Mouse (Mus musculus): ENCODE data around the gene Olfr693. TPM values are rescaled to one million over a fixed set of nuclear protein-coding genes. Genes with fewer than 3 reads are reported as not detected.
"Not testable (repeated sequence)": the region's sequence is repeated elsewhere in the genome, so short reads cannot be mapped to it uniquely, and the experiment has no call there.

Olfr693 gene
- not detected for total RNA-seq (2022)

DNA sequence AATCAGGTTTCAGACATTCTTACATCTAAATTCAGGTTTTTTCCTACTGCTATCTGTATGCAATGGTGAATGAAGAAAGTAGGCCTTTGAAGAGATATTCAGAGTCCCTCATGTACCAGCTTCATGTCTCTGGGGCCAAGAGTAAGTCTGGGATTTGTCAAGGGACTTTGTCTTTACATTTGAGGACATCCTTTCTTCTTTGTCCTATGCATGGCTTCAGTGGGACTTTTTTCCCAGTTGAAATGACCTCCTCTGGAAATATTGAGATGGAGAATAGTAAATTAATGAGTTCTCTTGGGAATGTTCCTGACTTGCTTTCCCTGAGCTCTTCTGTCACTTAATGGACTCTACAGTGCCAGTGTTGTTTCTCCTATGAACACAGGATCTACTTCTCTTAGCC, at the start of gene Olfr693:
Gene Olfr693 (minus strand): TSS at position 101 of the 400 bp plus-strand sequence.
- no peak for DNase-seq (ENCODE audit: low spot score in 2 of 2)

DNA sequence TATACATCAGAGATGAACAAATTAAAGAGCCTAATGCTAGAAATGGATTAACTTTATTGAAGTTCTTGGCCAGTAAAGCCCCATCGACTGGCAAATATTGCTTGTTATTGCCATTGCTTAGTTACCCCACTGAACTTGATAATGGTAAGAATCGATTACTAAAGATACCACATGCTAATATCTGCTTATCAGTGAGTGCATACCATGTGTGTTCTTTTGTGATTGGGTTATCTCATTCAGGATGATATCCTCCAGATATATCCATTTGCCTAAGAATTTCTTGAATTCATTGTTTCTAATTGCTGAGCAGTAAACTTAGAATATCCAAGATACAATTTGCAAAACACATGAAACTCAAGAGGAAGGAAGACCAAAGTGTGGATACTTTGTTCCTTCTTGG, 45.3 kb upstream of the Olfr693 start:
- DNase-seq (ENCODE audit: low spot score in 2 of 2): not testable (repeated sequence)

DNA sequence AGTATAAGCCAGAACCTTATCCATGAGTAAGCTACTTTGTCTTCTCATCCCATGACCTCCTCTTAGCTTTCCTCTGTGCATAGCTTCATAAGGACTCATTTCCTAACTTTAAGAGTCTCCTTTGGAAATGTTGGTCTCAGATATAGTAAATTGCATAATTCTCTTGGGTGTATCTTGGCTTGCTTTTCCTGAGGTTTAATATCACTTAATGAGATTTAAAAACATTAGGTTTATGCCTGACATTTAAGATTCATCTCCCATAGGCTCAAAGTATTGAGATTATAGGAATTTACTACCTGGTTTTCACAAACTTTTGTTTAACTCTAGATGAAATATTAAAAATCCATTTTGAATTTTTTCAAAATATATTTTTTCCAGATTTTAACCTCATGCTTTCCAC, 35.9 kb upstream of the Olfr693 start, which contains the start of gene Olfr695:
Gene Olfr695 (minus strand): TSS at position 101 of the 400 bp plus-strand sequence.
- DNase-seq (ENCODE audit: low spot score in 2 of 2): no peak

DNA sequence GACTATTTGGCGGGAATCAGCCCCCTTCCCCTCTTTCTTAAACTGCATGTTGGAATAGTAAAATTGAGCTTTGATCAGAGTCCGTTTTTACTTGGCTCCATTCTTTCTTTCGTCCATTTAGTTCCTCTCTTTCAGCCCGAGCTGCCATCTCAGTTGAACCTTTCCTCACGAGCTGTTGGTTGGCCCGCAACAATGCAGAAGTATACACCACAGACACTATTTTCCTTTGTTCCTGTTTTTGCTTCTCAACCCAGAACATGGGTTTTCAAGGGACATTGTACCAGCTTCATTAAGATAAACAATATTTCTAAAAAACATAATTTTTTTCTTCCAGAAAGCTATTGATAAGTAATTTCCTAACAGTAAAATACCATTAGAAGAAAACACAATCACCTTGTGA, 31.1 kb upstream of the Olfr693 start:
- no peak for DNase-seq (ENCODE audit: low spot score in 2 of 2)

DNA sequence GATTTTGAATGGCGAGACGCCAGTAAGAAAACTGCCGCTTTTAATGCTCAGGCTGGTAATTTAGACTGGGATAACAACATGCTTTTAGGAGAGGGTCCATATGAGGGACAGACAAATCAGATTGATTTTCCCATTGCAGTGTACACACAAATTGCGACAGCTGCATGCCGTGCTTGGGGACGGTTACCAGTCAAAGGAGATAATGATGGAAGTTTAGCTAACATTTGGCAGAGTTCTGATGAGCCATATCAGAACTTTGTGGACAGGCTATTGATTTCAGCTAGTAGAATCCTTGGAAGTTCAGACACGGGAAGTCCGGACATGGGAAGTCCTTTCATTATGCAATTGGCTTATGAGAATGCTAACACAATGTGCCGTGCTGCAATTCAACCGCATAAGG, 27.3 kb upstream of the Olfr693 start:
- DNase-seq (ENCODE audit: low spot score in 2 of 2): not testable (repeated sequence)

DNA sequence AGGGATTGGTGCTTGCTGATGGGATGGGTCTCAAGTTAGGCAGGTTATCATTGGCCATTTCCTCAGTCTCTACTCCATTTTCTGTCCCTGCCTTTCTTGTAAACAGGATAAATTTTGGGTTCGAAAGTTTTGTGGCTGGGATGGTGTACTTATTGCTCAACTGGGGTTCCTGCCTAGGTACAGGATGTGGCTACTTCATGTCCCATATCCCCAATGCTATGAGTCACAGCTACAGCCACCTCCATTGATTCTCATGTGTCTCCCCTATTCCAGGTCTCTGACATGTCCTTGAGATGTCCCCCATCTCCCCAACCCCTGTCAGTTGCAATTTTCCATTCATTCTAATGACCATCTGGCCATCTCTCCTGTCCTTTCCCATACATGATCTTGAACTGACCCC, 16.5 kb upstream of the Olfr693 start:
- no peak for DNase-seq (ENCODE audit: low spot score in 2 of 2)

DNA sequence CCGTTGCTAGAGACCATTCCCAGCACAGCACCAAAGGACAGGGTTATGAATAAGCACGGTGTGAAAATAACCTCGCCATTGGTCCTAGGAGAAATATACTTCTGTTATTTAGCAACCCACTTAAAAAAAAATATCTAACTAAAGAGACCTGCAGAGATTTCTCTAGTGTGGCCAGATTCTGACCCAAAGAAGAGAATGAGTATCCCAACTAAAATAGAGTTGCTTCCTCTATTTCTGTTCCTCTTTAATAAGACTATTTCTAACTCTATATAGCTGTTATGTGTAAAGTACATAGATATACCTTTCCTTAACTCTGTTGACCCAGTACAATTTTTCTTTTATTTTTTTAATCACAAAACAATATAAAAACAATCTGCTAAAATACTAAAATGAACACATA, 12.6 kb upstream of the Olfr693 start:
- no peak for DNase-seq (ENCODE audit: low spot score in 2 of 2)

DNA sequence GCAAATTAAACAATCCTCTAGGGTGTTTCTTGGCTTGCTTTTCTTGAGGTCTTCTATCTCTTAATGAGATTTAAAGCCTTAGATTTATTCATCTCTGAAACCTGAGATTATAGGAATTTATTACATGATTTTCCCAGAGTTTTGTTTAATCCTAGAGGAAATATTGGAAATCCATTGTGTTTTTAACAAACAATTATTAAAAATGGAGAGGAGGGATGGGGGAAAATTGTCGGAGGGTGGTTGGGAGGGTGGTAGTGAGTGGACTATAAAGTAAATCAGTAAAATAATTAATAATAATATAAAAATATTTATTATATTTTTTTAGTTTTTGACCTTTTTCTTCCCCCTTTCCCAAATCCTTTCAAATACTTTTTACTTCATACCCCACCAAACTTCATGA, 11.3 kb upstream of the Olfr693 start, which contains the start of gene Olfr694:
Gene Olfr694 (minus strand): TSS at position 101 of the 400 bp plus-strand sequence.
- DNase-seq (ENCODE audit: low spot score in 2 of 2): no peak

DNA sequence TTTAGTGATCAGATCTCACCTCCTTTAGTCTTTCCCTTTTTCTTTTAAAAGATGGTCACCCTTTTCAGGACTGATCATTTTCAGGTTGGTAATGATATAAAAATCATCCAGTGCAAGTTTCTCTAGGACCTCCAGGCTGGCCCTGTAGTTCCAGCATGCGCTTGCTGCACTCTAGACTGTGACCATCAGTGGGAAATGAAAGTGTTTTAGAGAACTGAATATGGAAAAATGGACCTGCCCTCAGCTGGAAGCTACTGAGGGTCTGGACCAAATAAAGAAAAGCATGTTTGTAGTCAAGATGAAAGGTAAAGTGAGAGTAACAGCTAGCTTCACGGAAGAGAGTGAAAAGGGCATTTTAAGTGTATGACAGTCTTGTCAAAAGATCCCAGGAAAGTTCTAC, 5.0 kb upstream of the Olfr693 start:
- no peak for DNase-seq (ENCODE audit: low spot score in 2 of 2)

DNA sequence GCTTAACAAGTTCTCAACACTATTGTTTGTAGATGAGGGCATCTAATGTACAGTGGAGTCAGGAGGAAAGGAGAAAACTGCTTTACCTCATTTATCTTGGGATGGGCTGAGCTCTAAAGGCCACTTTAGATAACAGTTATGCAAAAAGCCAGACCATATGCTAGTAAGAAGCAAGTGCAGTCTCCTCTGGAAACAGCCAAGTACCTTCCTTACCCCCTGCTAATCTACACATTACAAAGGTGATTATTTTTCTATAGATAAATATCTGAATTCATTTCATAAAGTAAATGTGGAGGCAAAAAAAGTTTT, 28.1 kb downstream of the Olfr693 start:
- DNase-seq (ENCODE audit: low spot score in 2 of 2): no peak

DNA sequence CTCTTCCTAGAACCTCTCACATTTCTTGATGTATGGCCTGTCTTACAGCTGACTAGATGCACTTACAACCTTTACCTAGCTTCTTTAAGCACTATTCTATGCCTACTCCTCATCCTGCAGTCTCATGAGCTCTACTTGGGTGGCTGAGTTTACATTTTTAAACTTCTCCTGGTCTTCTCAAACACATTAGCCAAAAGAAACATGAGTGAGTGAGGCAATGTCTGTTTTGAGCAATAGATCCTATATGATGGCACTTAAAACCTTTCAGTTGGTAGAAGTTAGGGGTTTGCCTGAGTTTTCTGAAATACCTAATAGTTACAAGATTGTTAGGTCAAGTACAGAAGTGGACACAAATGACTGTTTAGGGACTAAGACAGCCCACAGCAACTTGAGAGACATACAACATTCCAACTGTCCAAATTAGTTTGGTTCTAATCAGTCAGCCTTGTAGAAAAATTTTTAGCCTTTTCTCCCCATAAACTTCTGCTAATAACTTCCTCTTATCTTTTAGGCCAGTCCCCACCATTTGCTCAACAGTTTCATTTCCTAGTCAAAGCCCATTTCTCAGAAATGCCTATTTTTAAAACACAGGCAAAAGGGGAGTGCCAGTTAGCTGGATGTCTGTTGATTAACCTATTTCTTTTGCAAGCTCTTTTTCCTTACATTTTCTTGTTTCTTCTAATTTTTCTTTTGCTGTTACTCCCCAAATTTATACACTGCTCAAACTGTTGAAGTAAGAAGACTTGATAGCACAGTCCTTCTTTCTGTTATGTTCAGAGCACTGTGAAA, 28.6 kb downstream of the Olfr693 start:
- no peak for DNase-seq (ENCODE audit: low spot score in 2 of 2)

DNA sequence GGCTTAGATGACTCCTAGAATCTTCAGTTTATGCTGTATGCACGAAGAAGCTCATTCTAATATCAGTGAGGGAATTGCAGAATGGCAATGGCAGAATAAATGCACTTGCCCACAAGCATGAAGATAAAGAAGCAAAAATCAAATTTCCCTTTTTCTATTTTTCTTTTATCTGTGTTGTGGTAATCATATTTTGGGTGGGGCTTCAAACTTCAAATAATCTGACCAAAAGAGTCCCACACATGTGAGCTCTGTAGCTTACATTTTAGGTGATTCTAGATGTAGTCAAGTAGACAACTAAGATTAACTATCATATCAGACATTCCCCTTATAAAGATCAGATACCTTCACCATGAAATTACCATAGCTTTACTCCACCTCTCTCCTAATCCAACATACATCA, 30.6 kb downstream of the Olfr693 start:
- DNase-seq (ENCODE audit: low spot score in 2 of 2): no peak

DNA sequence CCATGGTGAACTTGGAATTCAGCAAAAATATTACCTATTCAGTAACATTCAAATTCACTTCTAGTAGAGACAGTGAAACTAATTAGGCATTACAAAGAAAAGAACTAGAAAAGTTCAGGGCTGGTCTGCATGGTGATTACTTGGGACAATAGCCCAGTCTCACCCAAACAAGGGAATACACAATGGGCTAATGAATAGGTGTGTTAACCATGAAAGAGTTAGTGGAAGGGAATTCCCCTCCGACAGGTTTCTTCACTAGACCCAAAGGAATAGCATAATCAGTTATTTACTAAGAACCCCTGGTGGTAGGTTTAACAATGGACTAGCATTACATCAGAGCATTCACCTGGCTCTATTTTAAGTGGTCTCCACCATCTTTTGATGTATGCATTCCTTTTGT, 35.1 kb downstream of the Olfr693 start:
- DNase-seq (ENCODE audit: low spot score in 2 of 2): no peak

DNA sequence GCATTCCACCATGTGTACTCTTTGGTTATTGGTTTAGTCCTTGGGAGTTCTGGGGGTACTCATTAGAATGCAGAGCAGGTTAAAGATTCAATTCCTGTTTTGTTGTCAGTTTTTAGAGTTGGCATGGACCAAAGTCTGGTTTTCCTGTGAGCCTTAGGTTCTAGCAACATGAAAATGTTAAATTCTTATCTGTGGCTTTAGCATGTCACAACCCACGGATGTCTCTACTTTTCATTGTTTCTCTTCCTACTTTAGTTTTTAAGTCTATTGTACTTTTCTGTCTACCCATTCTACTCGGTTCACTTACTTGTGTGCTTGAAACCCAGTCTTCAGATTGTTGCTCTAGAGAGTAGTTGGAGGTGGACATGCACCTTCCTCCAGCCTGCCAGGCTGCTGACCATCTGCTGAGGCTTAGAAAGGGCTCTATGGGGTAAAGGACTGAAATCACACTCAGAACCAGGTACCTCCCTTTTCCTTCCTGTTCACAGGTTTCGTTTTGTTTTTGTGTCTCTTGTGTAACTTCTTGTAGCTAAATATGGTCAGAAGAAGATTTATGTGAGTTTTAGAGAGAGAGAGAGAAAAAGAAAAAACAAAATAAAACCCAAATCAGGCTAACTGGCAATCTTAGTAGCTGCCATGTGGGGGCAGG, 36.0 kb downstream of the Olfr693 start:
- no peak for DNase-seq (ENCODE audit: low spot score in 2 of 2)

DNA sequence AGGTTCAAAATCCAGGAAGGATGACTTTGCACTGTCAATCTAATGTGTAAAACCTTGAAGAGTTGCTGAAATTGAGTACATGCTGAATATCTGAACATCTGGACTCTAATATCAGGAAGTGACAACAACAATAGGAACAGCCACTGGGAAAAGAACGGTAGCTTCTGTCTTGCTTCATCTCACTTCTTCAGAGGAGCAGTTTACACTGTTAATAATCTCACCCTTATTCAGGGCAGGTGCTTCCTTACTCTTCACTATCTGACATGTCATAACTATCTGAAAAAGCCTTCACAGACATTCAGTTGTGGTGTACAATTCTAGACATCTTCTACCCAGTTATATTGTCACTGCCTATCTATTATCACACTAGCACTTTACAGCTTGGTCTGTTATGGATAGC, 39.5 kb downstream of the Olfr693 start:
- no peak for DNase-seq (ENCODE audit: low spot score in 2 of 2)

DNA sequence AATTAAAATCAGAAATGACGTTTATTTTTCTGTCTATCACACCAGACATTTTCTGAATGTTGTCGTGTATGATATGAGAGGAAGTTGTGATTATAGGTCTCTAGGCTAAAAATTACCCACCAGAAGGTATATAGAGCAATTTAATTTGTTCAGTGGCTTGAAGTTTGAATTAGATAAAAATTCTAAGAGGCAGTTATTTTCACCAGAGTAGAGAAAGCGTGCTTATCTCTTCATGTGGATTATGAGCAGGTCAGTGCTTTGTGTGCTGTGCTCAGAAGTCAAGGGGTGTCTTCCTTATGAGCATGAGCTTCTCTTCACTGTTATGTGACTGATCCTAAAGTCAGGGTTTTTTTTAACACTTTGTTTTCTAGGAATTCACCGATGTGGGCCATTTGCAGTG, 44.8 kb downstream of the Olfr693 start:
- DNase-seq (ENCODE audit: low spot score in 2 of 2): no peak

Other genes with a start within 250 kb of the Olfr693 start
- gene Olfr694, start 11.2 kb upstream of the Olfr693 start, total RNA-seq (2022): not detected
- gene Olfr695, start 35.8 kb upstream of the Olfr693 start, total RNA-seq (2022): not detected
- not detected for gene Olfr697, start 61.9 kb upstream of the Olfr693 start, total RNA-seq (2022)
- under 1 TPM in 1 of 4 experiments, not detected in 3; 0.42 TPM for gene Olfr698, start 74.8 kb upstream of the Olfr693 start, total RNA-seq (2022)
- gene Olfr699, start 112.6 kb upstream of the Olfr693 start, total RNA-seq (2022): not detected
- not detected for gene Olfr700, start 128.2 kb upstream of the Olfr693 start, total RNA-seq (2022)
- gene Olfr701, start 133.5 kb upstream of the Olfr693 start, total RNA-seq (2022): under 1 TPM in 1 of 4 experiments, not detected in 3; 0.07 TPM
- gene Olfr702, start 153.3 kb upstream of the Olfr693 start, total RNA-seq (2022): not detected
- gene Olfr703, start 162.8 kb upstream of the Olfr693 start, total RNA-seq (2022): not detected
- gene Olfr704, start 182.6 kb upstream of the Olfr693 start, total RNA-seq (2022): not detected
- not detected for gene Olfr705, start 196.3 kb upstream of the Olfr693 start, total RNA-seq (2022)
- not detected for gene Olfr706, start 207.6 kb upstream of the Olfr693 start, total RNA-seq (2022)
- not detected for gene Olfr707, start 220.7 kb upstream of the Olfr693 start, total RNA-seq (2022)
- gene Olfr1532-ps1, start 227.4 kb upstream of the Olfr693 start, total RNA-seq (2022): not detected